20 mouse cellular contexts compared by ENCODE assay signal in genomic region chr14:93545575-93545974, GRCm38 (mm10).
A peak's percentile ranks its signal among the peaks of the same experiment; 100 is the strongest.
DNase-seq lines count a peak whose midpoint lies in the region; ATAC-seq and TF ChIP-seq lines count a peak whose summit lies in the region.
"Had no signal": no experiment of that assay in that cellular context is flagged by ENCODE, and none has a peak within 500 bp of the region (broad histone marks: within the 10 kb centered on the region; RNA-seq: fewer than 3 reads in every experiment).

No protein-coding gene starts in this region.

- H3K9ac ChIP-seq in intestine, embryonic 15.5 days = no peak overlapping the region
- no peak overlapping the region for H3K9ac ChIP-seq in intestine, postnatal 0 days (ENCODE audit: low read depth, low read length)
- H3K9ac ChIP-seq in intestine, embryonic 16.5 days (ENCODE audit: low read depth, low read length) = no peak overlapping the region
- H3K9ac ChIP-seq: forebrain, embryonic 13.5 days; forebrain, postnatal 0 days; heart, embryonic 15.5 days; hindbrain, embryonic 13.5 days had no signal

- no peaks in the 10 kb centered on the region for H3K9me3 ChIP-seq in intestine, embryonic 15.5 days
- no peaks in the 10 kb centered on the region for H3K9me3 ChIP-seq in intestine, postnatal 0 days (ENCODE audit: control insufficient read depth)
- H3K9me3 ChIP-seq in intestine, embryonic 16.5 days (ENCODE audit: control insufficient read depth, low read length) = no peaks in the 10 kb centered on the region
- H3K9me3 ChIP-seq: embryonic facial prominence, embryonic 10.5 days; forebrain, embryonic 13.5 days; heart, embryonic 10.5 days; heart, embryonic 15.5 days; hindbrain, embryonic 13.5 days had no signal

- WGBS in intestine, embryonic 15.5 days = 60% methylated on average over 6 of the region's 6 CpGs
- 40% methylated on average over 6 of the region's 6 CpGs for WGBS in intestine, postnatal 0 days
- WGBS in intestine, embryonic 16.5 days = 59% methylated on average over 6 of the region's 6 CpGs

- H3K4me1 ChIP-seq in intestine, embryonic 15.5 days (replicated peaks) = no peaks in the 10 kb centered on the region
- no peaks in the 10 kb centered on the region for H3K4me1 ChIP-seq in intestine, postnatal 0 days (replicated peaks; ENCODE audit: control insufficient read depth, insufficient read depth, low read length)
- no peaks in the 10 kb centered on the region for H3K4me1 ChIP-seq in intestine, embryonic 16.5 days (ENCODE audit: control insufficient read depth, insufficient read depth, low read length)
- H3K4me1 ChIP-seq: embryonic facial prominence, embryonic 10.5 days; forebrain, embryonic 13.5 days; heart, embryonic 10.5 days; heart, embryonic 15.5 days; hindbrain, embryonic 13.5 days had no signal

- TF ChIP-seq CTCF in intestine, postnatal 0 days (IDR thresholded peaks at IDR 0.05; ENCODE audit: low read depth) = no peak

- H3K36me3 ChIP-seq in intestine, embryonic 15.5 days = no peaks in the 10 kb centered on the region
- no peaks in the 10 kb centered on the region for H3K36me3 ChIP-seq in intestine, postnatal 0 days (ENCODE audit: control insufficient read depth, insufficient read depth)
- no peaks in the 10 kb centered on the region for H3K36me3 ChIP-seq in intestine, embryonic 16.5 days (ENCODE audit: control insufficient read depth, insufficient read depth, low read length)
- H3K36me3 ChIP-seq: embryonic facial prominence, embryonic 10.5 days; heart, embryonic 10.5 days; heart, embryonic 15.5 days; hindbrain, embryonic 13.5 days had no signal

- no peak overlapping the region for H3K4me3 ChIP-seq in intestine, embryonic 15.5 days (replicated peaks)
- no peak overlapping the region for H3K4me3 ChIP-seq in intestine, postnatal 0 days (ENCODE audit: low read depth, low read length)
- no peak overlapping the region for H3K4me3 ChIP-seq in intestine, embryonic 16.5 days (ENCODE audit: low read length)
- H3K4me3 ChIP-seq: embryonic facial prominence, embryonic 10.5 days; forebrain, embryonic 13.5 days; heart, embryonic 10.5 days; heart, embryonic 15.5 days; hindbrain, embryonic 13.5 days had no signal

- H3K4me2 ChIP-seq in intestine, embryonic 15.5 days (replicated peaks) = no peak overlapping the region
- no peak overlapping the region for H3K4me2 ChIP-seq in intestine, postnatal 0 days (replicated peaks; ENCODE audit: low read depth)
- H3K4me2 ChIP-seq in intestine, embryonic 16.5 days (ENCODE audit: low read depth, low read length) = no peak overlapping the region
- H3K4me2 ChIP-seq: forebrain, embryonic 13.5 days; heart, embryonic 15.5 days; hindbrain, embryonic 13.5 days had no signal

- H3K27me3 ChIP-seq in intestine, embryonic 15.5 days (replicated peaks) = no peaks in the 10 kb centered on the region
- no peaks in the 10 kb centered on the region for H3K27me3 ChIP-seq in intestine, postnatal 0 days (replicated peaks; ENCODE audit: control insufficient read depth, insufficient read depth, low read length)
- H3K27me3 ChIP-seq in intestine, embryonic 16.5 days (replicated peaks; ENCODE audit: control insufficient read depth, insufficient read depth, low read length) = no peaks in the 10 kb centered on the region
- H3K27me3 ChIP-seq: forebrain, embryonic 13.5 days; heart, embryonic 15.5 days; hindbrain, embryonic 13.5 days had no signal

- DNase-seq in right cerebral cortex, postnatal 25 days = peak; percentile 23
- DNase-seq in right cerebral cortex, adult 18-20 months = no peak
- no peak for DNase-seq in embryo, embryonic 10 days (ENCODE audit: low spot score)
- DNase-seq: adrenal gland, postnatal 10 days; cerebellum, adult 11-12 months; cerebellum, adult 9-11 months; cerebellum, postnatal 36 days; forebrain, postnatal 0 days; gastrocnemius, postnatal 36 days; heart, adult 11 months; heart, postnatal 14 days had no signal

- ATAC-seq in intestine, embryonic 15.5 days = peak; percentile 69
- ATAC-seq in intestine, postnatal 0 days = no peak
- ATAC-seq in intestine, embryonic 16.5 days = peak; percentile 23; the same call in 1 of the 2 replicates
- ATAC-seq: forebrain, embryonic 13.5 days; forebrain, postnatal 0 days; hindbrain, postnatal 0 days had no signal

- no peak overlapping the region for H3K27ac ChIP-seq in intestine, embryonic 15.5 days
- H3K27ac ChIP-seq in intestine, postnatal 0 days (ENCODE audit: low read depth, low read length) = no peak overlapping the region
- H3K27ac ChIP-seq in intestine, embryonic 16.5 days (ENCODE audit: low read length) = no peak overlapping the region
- H3K27ac ChIP-seq: embryonic facial prominence, embryonic 10.5 days; forebrain, embryonic 13.5 days; heart, embryonic 10.5 days; heart, embryonic 15.5 days; hindbrain, embryonic 13.5 days; hindbrain, postnatal 0 days had no signal
